Mouse (Mus musculus) testis, adult 2 months (tissue): ENCODE data around the gene Vps33a. TPM values are rescaled to one million over a fixed set of nuclear protein-coding genes. Genes with fewer than 3 reads are reported as not detected.

Experiments used
- H3K27ac ChIP-seq: fragments of 200-500 bp; 2 replicates; pipeline ENCODE4 v1.5.1; 2012; ENCODE audit warnings: low read depth, low read length; ENCODE audit not compliant: control insufficient read depth, insufficient read depth
- H3K27me3 ChIP-seq: fragments of 200-500 bp; 2 replicates; pipeline ENCODE4 v1.6.1; 2012; ENCODE audit warnings: mild to moderate bottlenecking, low read length, moderate library complexity; ENCODE audit not compliant: control insufficient read depth, insufficient read depth
- H3K36me3 ChIP-seq: fragments of 200-500 bp; 2 replicates; pipeline ENCODE4 v1.6.1; 2012; ENCODE audit warnings: mild to moderate bottlenecking, low read length; ENCODE audit not compliant: control insufficient read depth, insufficient read depth
- H3K4me1 ChIP-seq: fragments of 200-500 bp; 2 replicates; pipeline ENCODE4 v1.6.1; 2012; ENCODE audit warnings: low read length; ENCODE audit not compliant: control insufficient read depth, insufficient read depth
- H3K4me3 ChIP-seq: fragments of 200-500 bp; 2 replicates; pipeline ENCODE4 v1.5.1; 2012; ENCODE audit warnings: low read depth, mild to moderate bottlenecking, low read length, moderate library complexity, mixed read lengths; ENCODE audit not compliant: control insufficient read depth
- CTCF ChIP-seq: fragments of 200-500 bp; IDR thresholded peaks from 2 replicates; pipeline ENCODE4 v1.5.1; 2012; ENCODE audit warnings: low read depth, mild to moderate bottlenecking, inconsistent platforms, low read length, moderate library complexity; ENCODE audit not compliant: control insufficient read depth, insufficient read depth, insufficient replicate concordance
- POLR2A ChIP-seq: fragments of 200-500 bp; IDR thresholded peaks from 2 replicates; pipeline ENCODE4 v1.6.1; 2012; ENCODE audit warnings: low read depth, mild to moderate bottlenecking, inconsistent platforms, low read length, moderate library complexity; ENCODE audit not compliant: control insufficient read depth
- polyA plus RNA-seq: library from polyadenylated mRNA; depleted of rRNA; stranded (reverse); fragments of >200 nt; gene quantifications from 2 replicates; pipeline ENCODE4 v1.2.3, GENCODE M21; 2012

Vps33a gene
- polyA plus RNA-seq, 1 experiment = 5.8 TPM

DNA sequence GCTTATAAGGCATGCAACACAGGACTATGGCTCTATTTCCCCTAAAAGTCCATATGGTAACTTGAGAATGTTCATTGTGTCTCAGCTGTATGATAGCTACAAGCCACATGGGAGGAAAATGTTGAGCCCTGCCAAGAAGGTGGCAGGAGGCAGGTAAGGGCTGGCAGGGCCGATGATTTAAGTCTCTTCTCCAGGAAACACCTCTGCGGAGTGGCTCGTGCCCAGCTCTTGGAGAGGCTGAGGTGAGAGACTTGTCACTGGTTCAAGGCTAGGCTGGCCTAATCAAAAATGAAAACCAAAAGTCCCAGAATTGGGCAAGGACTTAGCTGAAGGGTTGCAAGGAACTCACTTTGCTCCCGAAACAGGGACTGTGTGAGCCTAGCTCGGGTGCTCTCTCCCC lies 62.7 kb downstream of the Vps33a start, which contains the start of gene B3gnt4:
Gene B3gnt4, plus strand, starts transcription at position 301 of the 400 bp plus-strand sequence.
- Histone ChIP-seq H3K27me3 (no peaks in the 10 kb centered on the region), H3K27ac (no peak within 1 kb of the TSS; the same call in 1 of the 2 replicates), H3K4me1 (peaks cover 20% of the 10 kb centered on the region), H3K4me3 (no peak within 1 kb of the TSS), H3K36me3 (no peaks in the 10 kb centered on the region; the same call in 1 of the 2 replicates)
- TF ChIP-seq POLR2A (no peak), CTCF (no peak)

DNA sequence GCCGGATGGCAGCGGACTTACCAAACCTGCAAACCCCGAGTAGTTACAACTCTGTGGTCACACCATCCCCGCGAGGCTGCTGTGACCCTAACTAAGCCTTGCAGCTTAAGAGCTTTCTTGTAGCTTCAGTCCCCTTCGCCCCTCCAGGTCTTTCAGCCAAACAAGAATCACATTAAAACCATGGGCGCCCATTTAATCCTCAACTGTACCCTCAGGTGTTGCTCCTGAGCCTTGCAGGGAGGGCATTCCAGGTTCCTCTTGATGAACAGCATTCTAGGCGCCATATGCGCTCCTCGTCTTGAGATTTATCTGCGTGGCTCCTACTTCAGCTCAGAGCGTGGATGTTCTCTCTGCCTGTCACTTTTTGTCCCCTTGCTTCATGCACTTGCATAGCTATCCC lies 63.9 kb downstream of the Vps33a start:
- Histone ChIP-seq H3K4me1 (peaks cover 20% of the 10 kb centered on the region), H3K4me3 (peak overlapping the region; percentile 77), H3K36me3 (no peaks in the 10 kb centered on the region; the same call in 1 of the 2 replicates), H3K27me3 (no peaks in the 10 kb centered on the region), H3K27ac (peak overlapping the region; percentile 7; the same call in 1 of the 2 replicates)
- no peak for TF ChIP-seq POLR2A
- no peak for TF ChIP-seq CTCF

DNA sequence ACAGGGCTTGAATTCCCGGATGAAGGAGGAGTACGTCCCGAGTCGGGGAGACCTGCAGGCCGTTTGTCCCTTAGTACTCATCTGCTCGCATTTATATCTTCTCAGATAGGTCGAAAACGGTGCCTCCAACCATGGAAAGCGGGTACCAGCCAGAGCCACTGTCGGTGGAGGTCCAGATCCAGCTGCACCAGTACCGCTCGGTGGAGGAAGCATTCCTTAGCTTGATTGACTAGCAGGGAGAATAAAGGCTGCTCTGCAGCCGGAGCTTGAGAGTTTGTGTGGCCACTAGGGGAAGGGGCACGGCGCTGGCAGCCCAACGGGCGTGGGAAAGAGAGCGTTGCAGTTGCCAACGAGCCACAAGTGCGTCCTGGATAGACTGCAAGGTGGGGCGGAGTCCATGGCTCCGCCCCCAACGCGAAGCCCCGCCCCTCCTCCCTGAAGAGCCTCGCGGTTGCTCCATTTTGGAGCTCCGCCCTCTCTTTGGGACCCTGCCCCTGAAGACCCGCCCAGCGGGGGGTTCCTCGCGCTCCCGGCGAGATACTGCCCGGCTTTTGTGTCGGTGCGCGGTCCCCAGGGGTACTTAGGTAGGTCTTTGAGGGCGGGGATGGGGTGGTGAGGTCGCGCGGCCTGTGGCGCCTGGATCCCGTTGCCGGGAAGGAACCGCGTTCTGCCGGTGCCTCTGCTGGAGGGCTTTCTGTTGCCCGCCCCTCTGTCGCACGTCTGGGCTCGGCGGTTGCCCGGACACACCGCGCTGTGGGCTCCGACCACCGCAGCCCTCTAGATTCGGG lies 64.7 kb downstream of the Vps33a start:
- Histone ChIP-seq H3K36me3 (no peaks in the 10 kb centered on the region; the same call in 1 of the 2 replicates), H3K4me1 (peaks cover 20% of the 10 kb centered on the region), H3K4me3 (peak overlapping the region; percentile 77), H3K27me3 (no peaks in the 10 kb centered on the region), H3K27ac (peak overlapping the region; percentile 65)
- TF ChIP-seq POLR2A (peak; percentile 49; the same call in 1 of the 2 replicates), CTCF (no peak)

DNA sequence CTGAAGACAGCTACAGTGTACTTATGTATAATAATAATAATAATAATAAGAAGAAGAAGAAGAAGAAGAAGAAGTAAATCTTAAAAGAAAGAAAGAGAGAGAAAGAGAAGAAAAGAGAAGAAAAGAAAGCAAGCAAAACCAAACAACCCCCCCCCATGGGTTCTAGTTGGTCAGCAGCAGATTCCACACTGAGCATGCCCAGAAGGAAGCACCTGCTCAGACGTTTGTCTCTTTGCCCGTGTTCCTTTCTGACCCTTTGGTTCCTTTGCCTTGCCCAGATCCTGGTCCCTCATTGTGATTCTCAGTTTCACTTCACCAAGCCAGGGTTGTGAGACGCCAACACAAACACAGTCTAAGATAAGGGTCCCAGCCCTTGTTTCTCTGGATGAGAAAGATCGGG lies 70.9 kb downstream of the Vps33a start:
- TF ChIP-seq POLR2A (no peak), CTCF (no peak)
- Histone ChIP-seq H3K4me1 (peaks cover 7% of the 10 kb centered on the region), H3K4me3 (no peak overlapping the region), H3K27ac (no peak overlapping the region), H3K27me3 (no peaks in the 10 kb centered on the region), H3K36me3 (no peaks in the 10 kb centered on the region)

DNA sequence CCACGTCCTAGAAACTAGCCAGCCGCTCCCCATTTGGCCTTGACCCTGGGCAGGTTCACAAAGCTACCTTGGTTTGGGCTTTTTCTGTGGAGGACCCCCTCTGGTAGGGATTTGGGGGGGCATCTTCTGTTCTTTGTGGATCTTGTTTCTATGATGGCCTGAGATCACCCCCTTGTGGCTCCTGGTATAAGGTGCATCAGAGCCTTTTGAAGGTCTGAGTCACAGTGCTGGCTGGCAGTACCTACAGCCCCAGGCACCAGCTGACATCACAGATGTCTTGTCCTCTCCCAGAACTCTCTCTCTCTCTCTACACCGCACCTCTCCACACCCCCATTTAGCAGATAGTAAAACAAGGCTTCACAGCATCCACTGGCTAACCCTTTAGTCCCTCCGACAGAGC lies 73.1 kb downstream of the Vps33a start:
- no peaks in the 10 kb centered on the region for H3K36me3 ChIP-seq
- H3K27me3 ChIP-seq = no peaks in the 10 kb centered on the region
- no peak overlapping the region for H3K4me3 ChIP-seq
- TF ChIP-seq POLR2A (no peak), CTCF (peak; percentile 14; the same call in 1 of the 2 replicates)
- peaks cover 7% of the 10 kb centered on the region for H3K4me1 ChIP-seq
- H3K27ac ChIP-seq = no peak overlapping the region

DNA sequence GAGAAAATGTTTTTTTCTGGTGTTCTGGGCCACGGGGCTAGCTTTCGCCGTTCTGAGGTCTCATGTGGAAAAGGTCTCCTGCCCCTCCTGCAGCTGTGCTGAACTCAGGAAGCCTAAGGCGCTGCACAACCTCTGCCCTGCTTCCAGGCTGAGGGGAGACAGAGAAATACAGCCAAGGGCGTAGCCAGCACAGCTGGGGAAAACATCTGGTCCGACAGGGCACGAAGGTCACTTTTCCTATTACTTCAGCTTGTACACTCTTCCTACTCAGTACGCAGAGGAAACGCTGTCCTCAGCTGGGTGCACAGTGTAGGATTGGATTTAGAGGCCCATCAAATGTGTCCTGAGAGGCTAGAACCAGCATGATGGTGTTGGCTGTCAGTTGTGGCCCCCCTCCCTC lies 82.9 kb downstream of the Vps33a start:
- H3K36me3 ChIP-seq = no peaks in the 10 kb centered on the region
- H3K27me3 ChIP-seq = no peaks in the 10 kb centered on the region
- TF ChIP-seq POLR2A = no peak
- H3K4me3 ChIP-seq = peak overlapping the region; percentile 86
- no peak overlapping the region for H3K27ac ChIP-seq
- peaks cover 6% of the 10 kb centered on the region for H3K4me1 ChIP-seq

DNA sequence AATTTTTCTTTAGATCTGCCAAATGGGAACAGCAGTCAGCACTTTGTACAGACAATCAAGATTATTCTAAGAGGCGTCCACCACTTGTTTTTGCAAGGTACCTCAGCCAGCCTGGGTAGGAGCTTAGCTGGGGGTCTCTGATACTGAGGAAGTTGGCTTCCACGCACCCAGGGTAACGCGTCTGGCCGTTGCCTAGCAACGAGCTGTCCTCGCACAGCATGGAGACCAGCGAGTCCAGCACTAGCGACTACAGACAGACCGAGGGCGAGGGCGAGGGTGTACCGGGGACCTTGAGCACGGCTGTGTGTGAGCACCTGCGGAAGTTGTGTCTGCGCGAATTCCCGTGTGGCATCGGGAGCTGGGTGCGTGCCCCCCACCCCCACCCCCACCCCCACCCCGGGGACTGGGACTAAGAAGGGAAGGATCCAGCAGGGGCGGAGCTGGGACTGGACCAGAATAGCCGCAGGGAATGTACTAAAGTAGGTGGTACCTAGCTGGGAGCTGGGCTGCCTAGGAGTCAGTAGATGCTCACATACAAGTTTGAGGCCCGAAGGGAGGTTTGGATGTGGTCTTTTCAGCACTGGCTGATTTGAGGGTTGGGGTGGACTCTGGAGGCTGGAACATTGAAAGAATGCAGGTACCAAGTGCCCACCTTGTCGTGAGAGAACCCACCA lies 83.6 kb downstream of the Vps33a start, which contains the start of the genes Lrrc43 and Il31:
Gene Lrrc43, plus strand, starts transcription at position 194 of the 674 bp plus-strand sequence.
Gene Il31, minus strand, starts transcription at position 378 of the 674 bp plus-strand sequence.
- H3K27ac ChIP-seq = no peak within 1 kb of the TSS
- TF ChIP-seq CTCF (no peak), POLR2A (peak; percentile 84; the same call in 1 of the 2 replicates)
- H3K27me3 ChIP-seq = no peaks in the 10 kb centered on the region
- peak within 1 kb of the TSS; percentile 86 for H3K4me3 ChIP-seq
- peaks cover 6% of the 10 kb centered on the region for H3K4me1 ChIP-seq
- no peaks in the 10 kb centered on the region for H3K36me3 ChIP-seq
